ENCODE assay signal across 8 mouse cellular contexts in genomic region chr17:28350466-28351352, GRCm38 (mm10). TPM values are rescaled to one million over a fixed set of nuclear protein-coding genes. Genes with fewer than 3 reads are reported as not detected.
A peak's percentile ranks its signal among the peaks of the same experiment; 100 is the strongest.
DNase-seq lines count a peak whose midpoint lies in the region; ATAC-seq lines count a peak whose summit lies in the region.

Gene Tead3, minus strand, starts transcription at chr17:28350817.

- H3K27ac ChIP-seq in embryonic facial prominence, embryonic 12.5 days = peak within 1 kb of the TSS; percentile 100
- H3K27ac ChIP-seq in heart, embryonic 13.5 days (replicated peaks) = peak within 1 kb of the TSS; percentile 96
- H3K27ac ChIP-seq in kidney, embryonic 16.5 days (ENCODE audit: low read length) = peak within 1 kb of the TSS; percentile 99

- DNase-seq in right cerebral cortex, postnatal 10 days (ENCODE audit: low spot score in 2 of 2) = peak; percentile 66 to 73
- no peak for DNase-seq in right cerebral cortex, postnatal 36 days (ENCODE audit: low spot score in 2 of 2)
- peak; percentile 79 for DNase-seq in lung, postnatal 36 days
- DNase-seq in right cerebral cortex, postnatal 4 days = peak; percentile 73

- H3K9me3 ChIP-seq in embryonic facial prominence, embryonic 12.5 days = no peaks in the 10 kb centered on the region
- H3K9me3 ChIP-seq in heart, embryonic 13.5 days = no peaks in the 10 kb centered on the region
- H3K9me3 ChIP-seq in kidney, embryonic 16.5 days (ENCODE audit: low read length) = no peaks in the 10 kb centered on the region

- peak; percentile 79 for ATAC-seq in embryonic facial prominence, embryonic 12.5 days (ENCODE audit: insufficient number of reproducible peaks, insufficient read depth, low FRiP score, low TSS enrichment)
- ATAC-seq in heart, embryonic 13.5 days (ENCODE audit: extremely low read depth, insufficient number of reproducible peaks, low FRiP score, low TSS enrichment) = peak; percentile 77
- peak; percentile 90 for ATAC-seq in kidney, embryonic 16.5 days (ENCODE audit: low FRiP score, low TSS enrichment)
- no peak for ATAC-seq in frontal cortex, adult (ENCODE audit: low TSS enrichment)

- peak within 1 kb of the TSS; percentile 95 for H3K9ac ChIP-seq in embryonic facial prominence, embryonic 12.5 days
- peak within 1 kb of the TSS; percentile 97 for H3K9ac ChIP-seq in heart, embryonic 13.5 days
- peak within 1 kb of the TSS; percentile 94 for H3K9ac ChIP-seq in kidney, embryonic 16.5 days (replicated peaks; ENCODE audit: low read length)

- no peaks in the 10 kb centered on the region for H3K27me3 ChIP-seq in embryonic facial prominence, embryonic 12.5 days
- H3K27me3 ChIP-seq in heart, embryonic 13.5 days (replicated peaks) = peaks cover 28% of the 10 kb centered on the region
- no peaks in the 10 kb centered on the region; the same call in 1 of the 2 replicates for H3K27me3 ChIP-seq in kidney, embryonic 16.5 days (ENCODE audit: insufficient read depth, low read length)

- H3K4me1 ChIP-seq in embryonic facial prominence, embryonic 12.5 days = peaks cover 45% of the 10 kb centered on the region
- H3K4me1 ChIP-seq in heart, embryonic 13.5 days = peaks cover 50% of the 10 kb centered on the region
- H3K4me1 ChIP-seq in kidney, embryonic 16.5 days (ENCODE audit: insufficient read depth, low read length) = peaks cover 50% of the 10 kb centered on the region

- H3K4me3 ChIP-seq in embryonic facial prominence, embryonic 12.5 days = peak within 1 kb of the TSS; percentile 93
- H3K4me3 ChIP-seq in heart, embryonic 13.5 days = peak within 1 kb of the TSS; percentile 89
- peak within 1 kb of the TSS; percentile 88 for H3K4me3 ChIP-seq in kidney, embryonic 16.5 days (ENCODE audit: low read length)

- H3K36me3 ChIP-seq in embryonic facial prominence, embryonic 12.5 days = no peaks in the 10 kb centered on the region
- no peaks in the 10 kb centered on the region for H3K36me3 ChIP-seq in heart, embryonic 13.5 days
- no peaks in the 10 kb centered on the region for H3K36me3 ChIP-seq in kidney, embryonic 16.5 days (ENCODE audit: insufficient read depth, low read length)

- H3K4me2 ChIP-seq in embryonic facial prominence, embryonic 12.5 days (replicated peaks) = peak within 1 kb of the TSS; percentile 87
- peak within 1 kb of the TSS; percentile 91 for H3K4me2 ChIP-seq in heart, embryonic 13.5 days
- peak within 1 kb of the TSS; percentile 96 for H3K4me2 ChIP-seq in kidney, embryonic 16.5 days (replicated peaks; ENCODE audit: low read depth, low read length)

- WGBS in embryonic facial prominence, embryonic 12.5 days = under 1% methylated on average over 59 of the region's 73 CpGs
- 1% methylated on average over 57 of the region's 73 CpGs for WGBS in heart, embryonic 13.5 days
- 0% methylated on average over 53 of the region's 73 CpGs for WGBS in kidney, embryonic 16.5 days

RNA-seq across cellular contexts. Expression of gene Tead3, which starts in this region (rescaled TPM):
- polyA plus RNA-seq in embryonic facial prominence, embryonic 12.5 days (2016; fragmentation: Nextera tagmentation; extraction: Ambion mirVana) = 14.1 and 17.9 TPM in 2 replicates
- polyA plus RNA-seq in heart, embryonic 13.5 days (2015; fragmentation: Nextera tagmentation; extraction: Ambion mirVana) = 5.9 and 7.3 TPM in 2 replicates
- 10.7 and 11.5 TPM in 2 replicates for polyA plus RNA-seq in kidney, embryonic 16.5 days (2015; fragmentation: Nextera tagmentation; extraction: Ambion mirVana)

Comparison
In these comparisons a context has a peak if more than half of its experiments do, and no peak if none do; other contexts are left out.
1. DNase-seq: peak in right cerebral cortex, postnatal 10 days (2 of 2), lung, postnatal 36 days (single experiment) and right cerebral cortex, postnatal 4 days (single experiment); none in right cerebral cortex, postnatal 36 days (0 of 2).
2. Peak in every context shown above with its lines, with median percentiles within 50 percentile points of each other: H3K27ac ChIP-seq, H3K4me2 ChIP-seq, H3K4me3 ChIP-seq and H3K9ac ChIP-seq.